Mouse (Mus musculus) T-cell, adult 66 days (primary cell): ENCODE measurements around the gene 6430548M08Rik. TPM values are rescaled to one million over a fixed set of nuclear protein-coding genes. Genes with fewer than 3 reads are reported as not detected.

ENCODE experiments used
- total RNA-seq, 2 experiments: library from RNA; stranded (reverse); gene quantifications; 3 replicates in 1 of 2; 4 replicates in 1 of 2; pipeline ENCODE4 v1.2.4; 2023

Gene 6430548M08Rik
- 1 to 10 TPM in 1 of 2 experiments, under 1 TPM in 1; 0.84 to 2.1 TPM for total RNA-seq

DNA sequence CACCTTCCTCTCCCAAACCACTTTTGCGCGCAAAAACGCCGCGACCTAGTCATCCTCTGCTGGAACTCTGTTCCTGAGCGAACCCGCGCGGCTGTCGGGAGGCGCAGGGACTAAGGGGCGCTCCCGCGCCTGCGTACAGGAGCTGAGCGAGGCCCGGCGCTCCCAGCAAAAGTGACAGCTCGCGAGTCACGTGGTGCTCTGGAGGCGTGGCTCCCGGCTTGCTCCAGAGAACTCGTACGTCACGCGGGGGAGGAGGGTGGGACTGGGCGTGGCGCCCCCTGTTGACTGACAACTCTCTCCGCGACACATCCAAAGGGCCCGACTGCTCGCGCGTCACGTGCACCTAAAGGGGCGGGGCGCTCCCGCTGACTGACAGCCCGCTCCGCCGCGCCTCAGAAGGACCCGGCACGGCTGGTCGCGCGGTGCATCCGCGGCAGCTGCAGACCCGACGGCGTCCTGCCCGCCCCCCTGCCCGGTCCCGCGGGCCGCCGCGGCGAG is at the start of gene 6430548M08Rik:
Gene 6430548M08Rik, plus strand, starts transcription at position 395 of the 498 bp plus-strand sequence.

DNA sequence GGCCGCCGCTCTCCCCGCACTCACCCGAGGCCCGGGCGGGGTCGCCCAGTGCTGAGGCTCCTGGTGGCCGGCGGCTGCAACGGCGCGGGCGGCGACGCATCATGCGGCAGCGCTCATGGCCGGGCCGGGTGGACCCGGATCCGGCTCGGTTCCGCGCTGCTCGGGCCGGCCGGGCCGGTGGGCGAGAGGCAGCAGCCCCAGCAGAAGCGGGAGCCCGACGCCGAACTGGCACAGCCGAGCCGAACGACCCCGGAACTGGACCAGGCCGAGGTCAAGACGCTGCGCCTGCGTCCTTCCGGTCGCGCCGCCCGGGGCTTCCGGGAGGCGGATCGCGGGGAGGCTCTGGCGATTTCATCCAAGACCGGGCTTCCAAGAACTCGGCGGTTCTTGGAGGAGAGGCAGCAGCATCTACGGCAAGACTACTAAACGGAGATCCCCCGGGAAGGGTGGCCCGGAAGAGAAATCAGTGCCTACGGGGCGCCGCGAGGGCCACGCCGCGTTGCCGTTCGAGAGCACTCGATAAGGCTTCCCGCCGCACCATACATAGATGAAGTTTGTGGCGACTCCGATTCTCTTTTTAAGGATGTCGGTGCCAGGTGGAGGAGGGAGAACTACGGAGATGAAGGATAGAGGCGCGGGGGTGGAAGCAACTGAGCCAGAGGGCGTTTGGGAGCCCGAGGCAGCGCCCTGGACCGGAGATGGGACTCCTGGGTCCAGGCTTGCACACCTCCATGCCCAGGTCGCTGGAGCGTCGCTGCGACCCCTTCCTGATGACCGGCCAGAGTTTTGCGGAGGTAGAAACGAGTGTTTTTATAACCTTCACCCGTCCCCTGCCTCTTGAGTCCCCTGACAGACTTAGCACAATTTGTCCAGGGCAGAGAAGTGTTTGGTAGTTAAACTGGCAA is 12.6 kb upstream of the 6430548M08Rik start, which contains the start of gene Zdhhc7:
Gene Zdhhc7, minus strand, starts transcription at position 415 of the 905 bp plus-strand sequence.

DNA sequence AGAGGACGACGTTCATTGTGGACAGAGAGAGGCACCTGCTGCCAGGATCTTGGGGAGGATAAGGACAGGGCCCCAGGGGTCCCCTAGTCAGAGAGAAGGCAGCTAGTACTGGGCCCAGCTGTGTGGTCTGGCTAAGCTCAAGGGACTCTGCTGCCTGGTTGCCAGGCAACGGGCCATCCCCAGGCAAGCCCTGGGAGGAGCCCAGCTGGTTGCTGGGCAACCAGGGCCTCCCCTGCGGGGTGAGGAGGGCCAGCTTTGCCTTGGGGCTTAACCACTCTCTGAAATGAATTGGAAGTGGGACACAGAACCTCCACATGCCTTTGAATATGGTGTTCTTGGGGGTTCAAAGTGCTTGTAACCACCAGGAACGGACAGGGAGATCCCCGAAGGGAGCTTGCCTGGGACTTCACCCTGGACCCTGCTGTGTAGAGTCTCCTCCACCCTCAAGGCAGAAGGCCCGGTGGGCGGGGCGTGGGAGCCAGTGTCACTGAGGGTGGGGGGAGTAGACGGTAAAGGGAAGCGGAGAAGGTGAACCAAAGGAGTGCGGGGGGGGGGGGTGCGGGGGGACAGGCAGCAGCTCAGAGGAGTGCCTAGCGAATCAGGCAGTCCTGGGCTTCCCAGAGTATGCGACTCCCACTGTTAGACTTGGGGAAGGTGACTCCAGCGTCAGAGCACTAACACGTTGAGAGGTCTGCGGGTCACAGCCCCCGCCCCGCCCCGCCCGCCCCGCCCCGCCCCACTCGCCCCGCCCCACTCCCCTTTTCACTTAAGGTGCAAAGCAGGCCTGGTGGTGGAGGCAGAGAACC is 63.6 kb downstream of the 6430548M08Rik start, which contains the start of gene Fam92b:
Gene Fam92b, minus strand, starts transcription at position 149 of the 806 bp plus-strand sequence.

Other genes starting within 250 kb of the 6430548M08Rik start
- gene Usp10, start 203.8 kb upstream of the 6430548M08Rik start, total RNA-seq: 100 to 1,000 TPM; 119 to 121 TPM
- 10 to 100 TPM; 17.6 to 25.1 TPM for gene Gm20388, start 203.3 kb upstream of the 6430548M08Rik start, total RNA-seq
- gene Crispld2, start 121.7 kb upstream of the 6430548M08Rik start, total RNA-seq: not detected
- gene Zdhhc7, start 12.7 kb upstream of the 6430548M08Rik start, total RNA-seq: 10 to 100 TPM; 38.0 to 39.4 TPM
- not detected for gene Fam92b, start 63.3 kb downstream of the 6430548M08Rik start, total RNA-seq
- gene Gse1, start 114.3 kb downstream of the 6430548M08Rik start, total RNA-seq: 10 to 100 TPM; 52.6 to 54.4 TPM